Mouse (Mus musculus) retina, postnatal 7 days (tissue): ENCODE data around the gene Cpeb1.
A peak's percentile ranks its signal among the peaks of the same experiment; 100 is the strongest.

Experiments used
- DNase-seq: peaks from one replicate; pipeline ENCODE4 v3.0.0-alpha.2; 2012; ENCODE audit warnings: low read depth, low spot score

The Cpeb1 gene

GRCm38 (mm10) chr7:81371811-81372210 lies 83.5 kb downstream of the Cpeb1 start:
- no peak for DNase-seq

DNA sequence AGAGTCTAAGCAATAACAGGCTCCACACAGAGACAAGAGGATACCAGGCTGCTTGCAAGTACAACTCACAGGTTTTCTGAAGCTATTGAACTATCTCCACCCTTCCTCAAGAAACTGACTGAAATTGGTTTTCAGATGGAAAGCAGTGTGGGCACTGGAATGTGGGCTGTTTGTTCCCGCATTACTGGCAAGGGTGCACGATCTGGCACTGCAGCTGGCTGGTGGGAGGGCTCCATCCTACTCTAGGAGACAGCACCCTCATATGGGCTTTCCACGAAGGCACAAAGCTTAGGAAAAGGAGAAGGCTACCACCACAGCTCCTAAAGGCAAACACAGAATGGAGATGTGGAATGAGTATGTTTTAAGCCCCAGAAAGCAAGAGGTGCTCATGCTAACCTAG lies 85.5 kb downstream of the Cpeb1 start:
- no peak for DNase-seq

GRCm38 (mm10) chr7:81367946-81368345 lies 87.3 kb downstream of the Cpeb1 start:
- DNase-seq: no peak

GRCm38 (mm10) chr7:81356975-81357374 lies 98.3 kb downstream of the Cpeb1 start:
- no peak for DNase-seq

DNA sequence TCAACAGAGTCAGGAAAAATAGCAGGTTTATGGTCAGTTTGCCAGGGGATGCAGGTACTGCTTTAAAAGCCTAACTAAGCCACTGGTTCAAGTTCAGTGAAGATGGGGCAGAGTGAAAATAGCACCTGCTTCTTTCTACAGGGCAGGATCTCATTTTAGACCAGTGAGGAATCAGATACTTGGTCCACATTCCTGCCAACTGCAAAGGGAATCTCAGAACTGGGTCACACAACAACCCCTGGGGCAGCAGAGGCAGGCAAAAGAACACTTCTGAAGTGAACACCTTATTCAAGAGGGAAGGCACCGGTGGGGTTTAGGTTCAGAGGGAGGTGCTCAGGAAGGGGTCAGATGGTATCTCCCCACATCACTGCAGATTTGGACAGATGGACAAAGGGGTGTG lies 98.9 kb downstream of the Cpeb1 start:
- DNase-seq: no peak

- DNase-seq: no peak
Measured at GRCm38 (mm10) chr7:81355746-81356145, 99.5 kb downstream of the Cpeb1 start.

DNA sequence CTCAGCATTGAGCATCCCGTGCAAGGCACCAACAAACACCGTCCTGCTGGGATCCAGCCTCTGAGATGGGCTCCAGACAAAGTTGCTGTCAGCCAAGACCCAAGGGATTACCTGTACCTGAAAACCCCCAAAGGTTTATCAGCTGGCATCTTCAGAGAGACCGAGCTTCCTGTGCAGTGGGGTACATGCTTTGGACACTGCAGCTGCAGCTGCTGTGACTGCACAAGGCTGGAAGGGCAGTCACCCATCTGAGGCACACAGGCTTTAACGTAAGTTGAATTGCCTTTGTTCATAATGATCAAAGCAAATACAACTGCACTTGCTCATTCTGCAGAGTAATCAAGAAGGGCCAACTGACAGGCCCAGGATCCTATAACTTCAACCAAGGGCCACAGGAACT lies 103.4 kb downstream of the Cpeb1 start:
- DNase-seq: no peak

DNA sequence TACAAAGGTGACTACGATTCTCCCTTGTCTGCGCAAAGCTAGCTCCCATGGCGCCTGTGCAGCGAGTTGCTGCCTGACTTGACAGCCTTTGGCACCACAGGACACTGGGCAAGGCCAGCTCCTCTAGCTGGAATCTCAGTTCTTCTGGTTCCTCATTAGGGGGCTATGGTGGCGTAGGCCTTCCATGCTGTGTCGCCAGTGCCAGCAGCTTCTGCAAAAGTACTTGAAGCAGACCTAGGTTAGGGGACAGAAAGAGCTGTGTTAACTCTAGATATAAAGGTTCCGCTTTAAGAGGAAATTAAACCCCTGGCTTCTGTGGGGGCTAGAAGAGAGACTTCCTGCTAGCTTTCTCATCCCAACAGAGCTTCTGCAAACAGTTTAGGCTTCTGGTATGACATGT lies 107.1 kb downstream of the Cpeb1 start:
- no peak for DNase-seq

- no peak for DNase-seq
Measured at GRCm38 (mm10) chr7:81345447-81346170, 109.7 kb downstream of the Cpeb1 start.

DNA sequence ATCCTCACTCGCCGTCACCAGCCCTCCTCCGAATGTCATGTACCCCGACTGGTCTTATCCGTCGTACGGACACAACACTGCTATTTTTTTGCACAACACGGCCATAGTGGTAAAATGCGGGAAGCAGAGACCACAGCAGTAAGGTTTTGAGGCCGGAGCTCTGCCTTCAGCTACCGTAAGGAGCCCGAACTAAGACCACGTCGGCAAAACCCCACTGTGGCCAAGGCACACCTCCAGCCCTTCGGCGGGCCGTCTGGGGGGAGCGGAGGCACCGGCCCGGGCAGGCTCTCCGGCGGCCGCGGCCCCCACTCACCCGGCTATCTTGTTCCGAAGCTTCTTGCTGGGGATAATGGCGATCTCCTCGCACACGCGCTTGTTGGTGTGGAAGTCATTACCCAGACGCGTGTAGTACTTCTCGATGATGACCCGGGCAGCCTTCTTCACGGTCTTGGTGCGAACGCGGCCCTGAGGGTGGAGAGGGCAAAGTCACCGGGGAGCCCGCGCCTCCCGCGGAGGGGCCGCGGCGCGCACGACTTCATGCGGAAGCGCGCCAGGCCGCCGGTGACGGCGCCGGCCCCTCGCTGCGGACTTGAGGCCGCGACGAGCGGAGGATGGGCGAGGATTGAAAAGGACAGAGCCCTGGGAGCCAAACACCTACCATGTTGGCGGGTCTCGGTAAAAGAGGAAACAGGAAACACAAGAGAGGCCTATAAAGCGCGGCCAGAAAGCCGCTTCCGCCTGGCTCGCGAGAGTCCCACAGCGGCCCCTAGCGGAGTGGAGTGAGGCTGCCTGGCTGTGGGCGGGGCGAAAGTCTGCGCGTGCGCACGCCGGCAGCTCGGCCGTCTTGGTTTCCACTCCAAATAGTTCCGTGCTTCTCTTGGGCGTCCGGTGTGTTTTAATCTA lies 110.5 kb downstream of the Cpeb1 start, which contains the start of gene Rps17:
Rps17 (minus strand) TSS at position 711 of the 903 bp plus-strand sequence.
- DNase-seq: peak; percentile 92

- DNase-seq: no peak
Measured at GRCm38 (mm10) chr7:81343831-81344230, 111.4 kb downstream of the Cpeb1 start.

GRCm38 (mm10) chr7:81343316-81343715 lies 111.9 kb downstream of the Cpeb1 start:
- DNase-seq: no peak

DNA sequence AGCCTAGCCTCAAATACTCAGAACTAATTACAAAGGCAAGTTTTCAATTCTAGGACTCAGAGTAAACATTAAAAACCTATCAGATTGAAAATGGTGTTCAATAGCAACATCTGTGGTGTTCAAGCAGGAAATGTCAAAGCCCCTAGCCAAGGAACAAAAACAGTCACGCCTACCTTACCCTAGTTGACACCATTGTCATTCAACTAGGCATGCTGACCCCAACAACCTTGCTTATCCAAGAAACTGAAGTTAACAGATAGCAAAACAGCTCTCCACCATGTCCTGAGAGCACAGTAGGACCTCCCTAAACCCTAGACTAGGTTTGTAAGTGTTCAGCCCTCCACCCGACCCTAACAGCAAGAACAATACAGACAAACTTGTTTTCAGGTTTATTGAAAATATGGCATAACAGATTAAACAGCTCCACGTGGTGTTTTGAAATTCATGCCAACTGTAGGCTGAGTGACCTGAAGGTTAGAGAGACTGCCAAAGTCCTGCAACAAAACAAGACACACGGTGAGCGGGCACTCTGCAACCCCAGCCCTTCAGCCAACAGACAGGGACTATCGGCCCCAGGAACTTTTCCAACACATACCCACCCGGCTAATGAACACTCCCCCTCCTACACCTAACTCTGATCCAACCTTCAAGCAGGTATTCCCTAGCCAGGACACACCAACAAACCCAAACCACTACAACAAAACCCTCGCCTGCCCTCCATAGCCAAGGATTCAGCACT lies 112.7 kb downstream of the Cpeb1 start:
- no peak for DNase-seq

DNA sequence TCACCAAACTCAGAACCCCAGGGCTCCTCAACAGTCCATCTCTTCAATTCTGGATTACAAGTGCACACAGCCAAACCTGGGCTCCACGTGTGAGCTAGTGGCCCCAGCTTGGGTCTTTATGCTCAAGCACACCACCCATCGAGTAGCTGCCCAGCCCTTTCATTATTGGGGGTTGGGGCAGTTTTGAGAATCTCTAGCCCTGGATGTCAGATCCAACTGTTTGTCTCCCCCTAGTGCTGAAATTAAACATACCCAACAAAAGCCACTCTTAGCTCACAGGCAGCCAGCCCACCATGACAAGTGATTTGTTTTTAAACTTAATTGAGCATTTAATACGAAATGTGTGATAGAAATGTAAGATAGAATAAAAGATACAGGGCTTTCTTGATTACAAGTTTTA lies 113.7 kb downstream of the Cpeb1 start:
- DNase-seq: no peak

DNA sequence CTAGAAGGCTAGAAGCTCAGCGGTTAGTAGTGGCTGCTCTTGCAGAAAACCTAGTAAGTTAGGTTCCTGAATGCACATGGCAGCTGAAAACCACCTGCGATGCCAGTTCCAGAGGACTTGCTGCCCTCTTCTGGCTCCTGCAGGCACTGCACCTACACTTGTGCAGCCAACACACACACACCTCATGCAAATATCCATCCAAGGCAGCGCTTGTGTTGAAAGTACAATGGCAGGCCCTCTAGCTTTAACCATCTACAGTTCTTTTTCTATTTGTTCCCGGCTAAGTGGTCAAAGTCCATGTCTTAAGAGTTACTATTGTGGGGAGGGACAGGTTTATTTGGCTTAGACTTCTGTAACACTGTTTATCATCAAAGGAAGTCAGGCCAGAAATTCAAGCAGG lies 115.5 kb downstream of the Cpeb1 start:
- peak; percentile 51 for DNase-seq

DNA sequence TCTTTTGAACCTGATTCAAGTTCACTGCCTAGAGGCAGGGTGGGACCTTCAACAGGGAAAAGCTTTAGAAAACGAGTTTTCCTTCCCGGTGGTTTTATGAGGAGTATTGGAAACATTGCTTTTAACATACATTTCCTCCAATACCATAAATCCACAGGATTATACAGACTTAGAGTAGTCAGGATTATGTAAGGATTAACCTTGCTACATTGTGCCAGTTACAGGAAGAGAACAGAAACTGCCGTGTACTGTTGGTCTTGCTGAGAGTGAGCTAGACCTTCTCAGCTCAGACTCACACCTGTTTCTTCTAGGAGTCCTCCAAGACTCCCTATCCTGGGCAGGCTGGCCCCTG lies 116.8 kb downstream of the Cpeb1 start:
- no peak for DNase-seq

DNA sequence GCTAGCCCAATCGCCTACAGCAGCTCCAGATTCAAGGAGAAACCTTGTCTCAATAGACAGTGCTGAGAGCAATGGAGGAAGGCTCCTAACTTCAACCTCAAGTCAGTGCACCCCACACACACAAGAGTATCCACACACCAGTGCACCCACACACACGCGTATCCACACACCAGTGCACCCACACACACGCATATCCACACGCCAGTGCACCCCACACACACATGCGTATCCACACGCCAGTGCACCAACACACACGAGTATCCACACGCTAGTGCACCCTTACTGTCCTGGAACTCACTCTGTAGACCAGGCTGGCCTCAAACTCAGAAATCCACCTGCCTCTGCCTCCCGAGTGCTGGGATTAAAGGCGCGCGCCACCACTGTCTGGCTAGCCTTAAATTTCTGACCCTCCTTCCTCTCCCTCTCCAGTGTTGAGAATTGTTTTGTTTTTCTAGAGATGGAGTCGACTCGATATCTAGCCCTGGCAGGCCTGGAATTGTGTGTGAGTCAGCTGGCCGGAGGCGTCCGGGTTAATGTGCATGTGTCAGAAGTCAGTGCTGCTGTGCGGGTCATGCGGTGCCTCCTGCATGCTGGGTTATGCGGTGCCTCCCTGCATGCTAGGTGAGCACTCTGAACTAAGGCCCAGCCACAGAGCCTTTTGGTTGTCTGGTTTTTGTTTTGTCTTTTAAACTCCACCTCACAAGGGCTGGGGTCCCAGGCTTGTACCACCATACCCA lies 117.3 kb downstream of the Cpeb1 start:
- DNase-seq: no peak

- DNase-seq: peak; percentile 66
Measured at GRCm38 (mm10) chr7:81336432-81336786, 118.9 kb downstream of the Cpeb1 start.

- no peak for DNase-seq
Measured at GRCm38 (mm10) chr7:81335705-81336431, 119.4 kb downstream of the Cpeb1 start.

DNA sequence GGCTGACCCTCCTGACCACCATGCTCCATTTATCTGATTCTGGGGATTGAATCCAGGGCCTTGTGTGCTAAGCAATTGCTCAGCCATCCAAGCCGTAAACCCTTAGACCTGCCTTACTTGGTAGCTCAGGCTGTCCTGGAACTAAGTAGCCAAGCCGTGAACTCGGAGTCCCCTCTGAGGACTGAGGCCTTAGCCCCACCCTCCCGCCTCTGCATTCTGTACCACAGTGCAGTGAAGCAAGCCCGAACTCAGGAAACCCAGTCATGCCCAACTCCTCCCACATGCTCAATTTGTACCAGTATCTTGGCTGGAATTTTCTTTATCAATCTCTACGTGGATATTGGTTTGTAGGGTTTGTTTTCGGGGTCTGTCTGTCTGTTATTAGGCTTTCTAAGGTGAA lies 123.4 kb downstream of the Cpeb1 start:
- DNase-seq: no peak

- DNase-seq: no peak
Measured at GRCm38 (mm10) chr7:81330767-81331166, 124.5 kb downstream of the Cpeb1 start.
